Mouse (Mus musculus): Measurements from ENCODE around the gene Gzmf. TPM values are rescaled to one million over a fixed set of nuclear protein-coding genes. Genes with fewer than 3 reads are reported as not detected.
"Not testable (repeated sequence)": the region's sequence is repeated elsewhere in the genome, so short reads cannot be mapped to it uniquely, and the experiment has no call there.

Gzmf gene
- polyA plus RNA-seq, 1 experiment from 2014 or later: not detected

DNA sequence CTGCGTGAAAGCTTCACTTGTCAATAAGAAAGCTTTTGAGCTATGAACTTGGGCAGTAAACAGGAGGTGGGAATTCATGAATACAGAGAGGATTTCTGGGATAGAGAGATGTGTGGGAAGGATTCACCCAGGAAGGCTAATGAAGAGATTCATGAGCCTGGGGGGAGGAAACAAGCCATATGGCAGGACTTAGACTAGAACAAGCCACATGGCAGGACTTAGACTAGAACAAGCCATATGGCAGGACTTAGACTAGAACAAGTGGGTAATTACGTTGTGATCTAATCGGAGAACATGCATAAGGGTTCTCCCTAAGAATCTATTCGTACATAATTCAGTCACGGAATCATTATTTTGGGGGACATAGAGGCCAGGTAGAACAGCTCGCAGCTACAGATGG is 37.8 kb downstream of the Gzmf start:
- H3K4me3 ChIP-seq (ENCODE audit: low read length): no peak overlapping the region
- H3K4me1 ChIP-seq (ENCODE audit: control insufficient read depth, insufficient read depth, low read length): no peaks in the 10 kb centered on the region
- WGBS: 94% methylated on average over 6 of the region's 6 CpGs

DNA sequence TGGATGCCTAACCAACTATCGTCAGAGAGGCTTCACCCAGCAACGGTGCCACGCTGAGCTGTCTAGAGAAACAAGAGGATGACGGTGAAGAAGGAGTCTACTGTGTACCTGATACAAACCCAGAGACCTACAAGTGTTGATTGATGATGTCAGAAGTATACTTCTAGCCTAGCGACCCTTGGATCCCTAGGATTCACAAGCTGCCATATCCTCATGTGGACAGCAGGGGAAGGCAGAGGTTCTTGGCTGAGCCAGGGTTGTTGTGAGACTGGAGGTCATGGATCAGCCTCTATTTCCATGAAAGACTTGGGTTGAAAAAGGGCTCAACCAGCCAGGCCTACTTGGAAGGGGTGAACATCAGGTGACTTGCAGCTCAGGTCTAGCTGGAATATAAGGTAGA is 38.5 kb downstream of the Gzmf start:
- WGBS: 92% methylated on average over 5 of the region's 5 CpGs

More for the DNA sequence above, 37.8 kb downstream of the Gzmf start:
- H3K4me2 ChIP-seq (replicated peaks; ENCODE audit: low read depth, low read length): no peak overlapping the region
- no peak for ATAC-seq (ENCODE audit: low FRiP score, low TSS enrichment)
- H3K27me3 ChIP-seq (ENCODE audit: control insufficient read depth, insufficient read depth, low read length): no peaks in the 10 kb centered on the region
- H3K9me3 ChIP-seq (ENCODE audit: control insufficient read depth, low read length): no peaks in the 10 kb centered on the region
- H3K36me3 ChIP-seq (ENCODE audit: control insufficient read depth, insufficient read depth, low read length): no peaks in the 10 kb centered on the region
- H3K27ac ChIP-seq (ENCODE audit: low read depth, low read length): no peak overlapping the region
- H3K9ac ChIP-seq (ENCODE audit: low read depth, low read length): no peak overlapping the region

DNA sequence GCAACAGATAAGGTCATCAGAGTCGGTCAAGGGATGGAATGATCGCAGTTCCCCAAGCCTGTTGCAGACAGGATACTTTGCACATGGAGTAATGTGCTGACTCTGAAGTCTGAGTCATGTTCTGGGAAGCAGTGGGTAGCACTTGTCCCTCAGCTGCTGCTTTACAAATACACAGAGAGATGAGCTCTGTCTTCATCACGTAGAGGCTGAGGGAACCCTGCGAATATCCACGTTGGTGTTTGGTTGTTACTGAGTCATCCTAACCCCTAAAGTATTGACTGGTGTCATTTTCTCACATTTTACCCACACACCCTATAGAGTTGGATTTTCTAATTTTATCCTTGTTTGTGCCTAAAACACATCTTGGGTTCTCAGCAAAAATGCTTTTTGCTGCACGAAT is 43.2 kb downstream of the Gzmf start:
- Histone ChIP-seq H3K27me3 (ENCODE audit: control insufficient read depth, insufficient read depth, low read length) (no peaks in the 10 kb centered on the region), H3K4me3 (ENCODE audit: low read length) (no peak overlapping the region), H3K9me3 (ENCODE audit: control insufficient read depth, low read length) (no peaks in the 10 kb centered on the region), H3K4me2 (replicated peaks; ENCODE audit: low read depth, low read length) (no peak overlapping the region), H3K9ac (ENCODE audit: low read depth, low read length) (no peak overlapping the region), H3K4me1 (ENCODE audit: control insufficient read depth, insufficient read depth, low read length) (no peaks in the 10 kb centered on the region), H3K36me3 (ENCODE audit: control insufficient read depth, insufficient read depth, low read length) (no peaks in the 10 kb centered on the region), H3K27ac (ENCODE audit: low read depth, low read length) (no peak overlapping the region)
- WGBS: 78% methylated on average over 6 of the region's 6 CpGs
- ATAC-seq (ENCODE audit: low FRiP score, low TSS enrichment): no peak

More for the DNA sequence above, 38.5 kb downstream of the Gzmf start:
- no peaks in the 10 kb centered on the region for H3K9me3 ChIP-seq (ENCODE audit: control insufficient read depth, low read length)
- no peak overlapping the region for H3K9ac ChIP-seq (ENCODE audit: low read depth, low read length)
- no peaks in the 10 kb centered on the region for H3K36me3 ChIP-seq (ENCODE audit: control insufficient read depth, insufficient read depth, low read length)
- H3K27me3 ChIP-seq (ENCODE audit: control insufficient read depth, insufficient read depth, low read length): no peaks in the 10 kb centered on the region
- H3K4me1 ChIP-seq (ENCODE audit: control insufficient read depth, insufficient read depth, low read length): no peaks in the 10 kb centered on the region
- no peak overlapping the region for H3K27ac ChIP-seq (ENCODE audit: low read depth, low read length)
- no peak overlapping the region for H3K4me2 ChIP-seq (replicated peaks; ENCODE audit: low read depth, low read length)
- ATAC-seq (ENCODE audit: low FRiP score, low TSS enrichment): no peak
- H3K4me3 ChIP-seq (ENCODE audit: low read length): no peak overlapping the region

DNA sequence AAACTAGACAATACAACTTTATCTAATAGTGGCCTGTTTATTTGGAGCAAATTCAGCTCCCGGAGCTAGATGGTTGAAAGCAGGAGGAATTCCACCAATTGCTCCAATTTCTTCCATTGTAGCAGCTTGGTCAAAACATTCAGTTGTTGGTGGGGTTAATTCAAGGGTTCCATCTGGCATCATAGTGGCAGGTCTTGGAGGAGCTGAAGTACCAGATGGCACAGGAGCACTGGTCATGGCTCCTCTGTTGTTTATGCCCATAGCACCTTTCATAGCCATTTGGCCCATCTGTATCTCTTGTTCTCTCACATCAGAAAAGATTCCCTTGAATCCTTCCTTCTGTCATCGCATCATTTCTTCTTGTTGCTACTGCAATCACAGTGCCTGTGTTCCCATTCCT is 49.1 kb downstream of the Gzmf start:
- H3K27ac ChIP-seq (ENCODE audit: low read depth, low read length): no peak overlapping the region
- 83% methylated on average over 2 of the region's 2 CpGs for WGBS
- no peaks in the 10 kb centered on the region for H3K27me3 ChIP-seq (ENCODE audit: control insufficient read depth, insufficient read depth, low read length)
- H3K4me3 ChIP-seq (ENCODE audit: low read length): no peak overlapping the region
- H3K36me3 ChIP-seq (ENCODE audit: control insufficient read depth, insufficient read depth, low read length): no peaks in the 10 kb centered on the region
- no peaks in the 10 kb centered on the region for H3K9me3 ChIP-seq (ENCODE audit: control insufficient read depth, low read length)
- no peak overlapping the region for H3K9ac ChIP-seq (ENCODE audit: low read depth, low read length)
- H3K4me2 ChIP-seq (replicated peaks; ENCODE audit: low read depth, low read length): no peak overlapping the region
- H3K4me1 ChIP-seq (ENCODE audit: control insufficient read depth, insufficient read depth, low read length): no peaks in the 10 kb centered on the region
- ATAC-seq (ENCODE audit: low FRiP score, low TSS enrichment): no peak

DNA sequence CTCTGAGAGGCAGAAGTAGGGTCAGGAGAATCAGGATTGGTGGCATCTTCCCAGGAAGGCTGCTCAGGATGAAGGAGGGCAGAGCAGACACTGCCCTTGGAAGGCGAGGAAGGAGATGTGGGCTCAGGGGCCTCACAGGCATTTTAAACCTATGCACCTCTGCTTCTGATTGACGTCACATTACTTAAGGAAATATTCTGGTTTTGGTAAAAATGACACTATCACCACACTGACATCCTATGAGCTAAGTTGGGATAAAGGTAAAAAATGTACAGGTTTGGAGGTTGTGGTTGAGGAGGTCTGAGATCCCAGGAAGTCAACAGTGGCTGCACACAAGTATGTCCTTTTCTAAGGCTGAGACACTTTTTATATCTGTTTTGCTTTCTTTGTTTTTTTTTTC is 51.7 kb downstream of the Gzmf start, which contains the start of gene Gzmg:
Gzmg (minus strand) TSS at position 101 of the 400 bp plus-strand sequence.
- H3K4me1 ChIP-seq (ENCODE audit: control insufficient read depth, insufficient read depth, low read length); H3K36me3 ChIP-seq (ENCODE audit: control insufficient read depth, insufficient read depth, low read length); H3K4me3 ChIP-seq (ENCODE audit: low read length); H3K9me3 ChIP-seq (ENCODE audit: control insufficient read depth, low read length); H3K4me2 ChIP-seq (replicated peaks; ENCODE audit: low read depth, low read length); H3K27ac ChIP-seq (ENCODE audit: low read depth, low read length); H3K9ac ChIP-seq (ENCODE audit: low read depth, low read length); H3K27me3 ChIP-seq (ENCODE audit: control insufficient read depth, insufficient read depth, low read length); ATAC-seq (ENCODE audit: low FRiP score, low TSS enrichment): not testable (repeated sequence)
- WGBS: 78% methylated on average over 2 of the region's 2 CpGs

DNA sequence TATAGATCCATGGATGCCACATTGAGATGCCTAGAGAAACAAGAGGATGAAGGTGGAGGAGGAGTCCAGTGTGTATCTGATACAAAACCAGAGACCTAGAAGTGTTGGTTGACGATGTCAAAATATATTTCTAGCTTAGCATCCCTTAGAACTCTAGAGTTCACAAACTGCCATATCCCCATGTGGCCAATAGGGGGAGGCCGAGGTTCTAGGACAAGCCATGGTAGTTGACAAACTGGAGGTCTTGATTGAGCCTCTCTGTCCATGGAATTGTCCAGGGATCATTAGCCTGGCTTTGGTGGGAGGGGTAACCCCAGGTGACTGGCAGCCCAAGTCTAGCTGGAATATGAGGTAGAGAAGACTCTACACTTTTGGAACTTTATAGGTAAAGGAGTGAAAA is 55.9 kb downstream of the Gzmf start:
- H3K36me3 ChIP-seq (ENCODE audit: control insufficient read depth, insufficient read depth, low read length): no peaks in the 10 kb centered on the region
- no peak overlapping the region for H3K9ac ChIP-seq (ENCODE audit: low read depth, low read length)
- no peak overlapping the region for H3K27ac ChIP-seq (ENCODE audit: low read depth, low read length)
- no peaks in the 10 kb centered on the region for H3K9me3 ChIP-seq (ENCODE audit: control insufficient read depth, low read length)
- no peak for ATAC-seq (ENCODE audit: low FRiP score, low TSS enrichment)
- H3K27me3 ChIP-seq (ENCODE audit: control insufficient read depth, insufficient read depth, low read length): no peaks in the 10 kb centered on the region
- H3K4me2 ChIP-seq (replicated peaks; ENCODE audit: low read depth, low read length): no peak overlapping the region
- no peak overlapping the region for H3K4me3 ChIP-seq (ENCODE audit: low read length)
- no peaks in the 10 kb centered on the region for H3K4me1 ChIP-seq (ENCODE audit: control insufficient read depth, insufficient read depth, low read length)
- WGBS: 78% methylated on average over 2 of the region's 2 CpGs

Other genes starting within 250 kb of the Gzmf start
- not detected in 2 replicates for gene Mcpt1, start 193.4 kb downstream of the Gzmf start, polyA plus RNA-seq (2014; fragmentation: Nextera tagmentation; extraction: Ambion mirVana)
- not detected in 2 replicates for gene Mcpt9, start 180.9 kb downstream of the Gzmf start, polyA plus RNA-seq (2014; fragmentation: Nextera tagmentation; extraction: Ambion mirVana)
- gene Mcpt2, start 169.4 kb downstream of the Gzmf start, polyA plus RNA-seq (2014; fragmentation: Nextera tagmentation; extraction: Ambion mirVana): not detected in 2 replicates
- not detected in 2 replicates for gene Mcpt4, start 149.1 kb downstream of the Gzmf start, polyA plus RNA-seq (2014; fragmentation: Nextera tagmentation; extraction: Ambion mirVana)
- 0.40 and 0.53 TPM in 2 replicates for gene Mcpt8, start 126.1 kb downstream of the Gzmf start, polyA plus RNA-seq (2014; fragmentation: Nextera tagmentation; extraction: Ambion mirVana)
- gene Ctsg, start 108.8 kb downstream of the Gzmf start, polyA plus RNA-seq (2014; fragmentation: Nextera tagmentation; extraction: Ambion mirVana): not detected in 2 replicates
- gene Gzme, start 90.8 kb downstream of the Gzmf start, polyA plus RNA-seq (2014; fragmentation: Nextera tagmentation; extraction: Ambion mirVana): not detected in 2 replicates
- not detected in 2 replicates for gene Gzmd, start 78.8 kb downstream of the Gzmf start, polyA plus RNA-seq (2014; fragmentation: Nextera tagmentation; extraction: Ambion mirVana)
- gene Gzmg, start 51.8 kb downstream of the Gzmf start, polyA plus RNA-seq (2014; fragmentation: Nextera tagmentation; extraction: Ambion mirVana): not detected in 2 replicates
- not detected in 2 replicates for gene Gzmn, start 36.8 kb downstream of the Gzmf start, polyA plus RNA-seq (2014; fragmentation: Nextera tagmentation; extraction: Ambion mirVana)
- gene Gzmc, start 23.2 kb upstream of the Gzmf start, polyA plus RNA-seq (2014; fragmentation: Nextera tagmentation; extraction: Ambion mirVana): not detected in 2 replicates
- 0.19 TPM in 1 of 2 replicates, not detected in the other for gene Gzmb, start 50.8 kb upstream of the Gzmf start, polyA plus RNA-seq (2014; fragmentation: Nextera tagmentation; extraction: Ambion mirVana)
- 0.20 and 0.46 TPM in 2 replicates for gene Atp12a, start 153.7 kb upstream of the Gzmf start, polyA plus RNA-seq (2014; fragmentation: Nextera tagmentation; extraction: Ambion mirVana)
- 1.2 and 1.6 TPM in 2 replicates for gene Rnf17, start 191.2 kb upstream of the Gzmf start, polyA plus RNA-seq (2014; fragmentation: Nextera tagmentation; extraction: Ambion mirVana)

Measured in kidney, embryonic 14.5 days (tissue).